Mouse (Mus musculus) embryonic fibroblast, embryonic 13.5 days (primary cell): ENCODE measurements around the gene Ggta1.

Experiments used
- CTCF ChIP-seq: IDR thresholded peaks from 2 replicates; pipeline ENCODE4 v1.5.1; 2011; ENCODE audit warnings: mild to moderate bottlenecking, control low read depth, low read length, moderate library complexity, borderline replicate concordance; ENCODE audit not compliant: insufficient read depth
- POLR2A ChIP-seq: IDR thresholded peaks from 2 replicates; pipeline ENCODE4 v1.6.1; 2011; ENCODE audit warnings: low read depth, mild to moderate bottlenecking, control low read depth, low read length, moderate library complexity

DNA sequence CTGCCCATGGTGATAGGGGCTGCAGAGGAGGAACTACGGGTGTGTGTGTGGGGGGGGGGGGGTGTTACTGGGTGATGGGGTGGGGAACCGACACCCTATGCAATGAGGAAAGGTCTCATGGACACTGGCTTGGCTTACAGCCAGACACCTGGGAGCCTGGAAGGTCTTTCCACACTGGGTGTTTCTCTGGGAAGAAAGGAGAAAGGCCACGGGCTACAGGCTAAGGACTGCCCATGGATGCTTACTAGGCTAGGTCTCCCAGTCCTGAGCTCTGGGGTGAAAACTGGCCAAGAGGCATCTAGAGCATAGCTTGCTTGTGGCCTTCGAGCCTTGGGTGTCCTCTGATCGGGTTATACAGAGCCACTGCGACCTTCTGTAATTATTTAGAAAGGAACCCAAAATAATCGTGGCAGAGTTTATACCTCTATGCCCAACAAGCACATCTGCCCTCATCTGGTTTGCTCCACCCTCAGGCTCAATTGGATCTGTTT, at the start of gene Ggta1:
- TF ChIP-seq CTCF (no peak), POLR2A (no peak)
